Mouse (Mus musculus) kidney, adult 10 weeks (tissue): Measurements from ENCODE around the gene Zfp182. TPM values are rescaled to one million over a fixed set of nuclear protein-coding genes. Genes with fewer than 3 reads are reported as not detected.

Experiments
- polyA plus RNA-seq: library from polyadenylated mRNA; stranded (reverse); fragments of 350-450 nt; fragmentation: Illumina TruSeq; extraction: RNeasy Lipid Tissue Mini Kit (QIAGEN cat#74804); gene quantifications from one replicate; pipeline ENCODE4 v1.2.3, GENCODE M21; 2014; ENCODE audit warnings: low read depth, low replicate concordance

The Zfp182 gene
- 19.3 TPM for polyA plus RNA-seq

GRCm38 (mm10) chrX:21061866-21062543 lies at the start of gene Zfp182:
Gene Zfp182, minus strand, starts transcription at chrX:21062316.

GRCm38 (mm10) chrX:21088983-21089866 lies 27.1 kb upstream of the Zfp182 start, which contains the start of gene Zfp300:
Gene Zfp300, minus strand, starts transcription at chrX:21089527.

GRCm38 (mm10) chrX:21068106-21068505 lies 6.0 kb upstream of the Zfp182 start, which contains the start of gene Spaca5:
Gene Spaca5, plus strand, starts transcription at chrX:21068406.

Other genes with a start within 250 kb of the Zfp182 start
- not detected for gene Timp1, start 192.2 kb downstream of the Zfp182 start, polyA plus RNA-seq
- 0.16 TPM for gene Syn1, start 141.3 kb downstream of the Zfp182 start, polyA plus RNA-seq
- not detected for gene Cfp, start 130.8 kb downstream of the Zfp182 start, polyA plus RNA-seq
- gene Elk1, start 111.7 kb downstream of the Zfp182 start, polyA plus RNA-seq, result 5.1 TPM
- gene Uxt, start 100.3 kb downstream of the Zfp182 start, polyA plus RNA-seq, result 46.9 TPM
- gene Spaca5, start 6.1 kb upstream of the Zfp182 start, polyA plus RNA-seq, result not detected
- 2.0 TPM for gene Zfp300, start 27.2 kb upstream of the Zfp182 start, polyA plus RNA-seq
- gene Ssxa1, start 53.5 kb upstream of the Zfp182 start, polyA plus RNA-seq, result not detected
- not detected for gene Gm21876, start 113.3 kb upstream of the Zfp182 start, polyA plus RNA-seq